Mouse (Mus musculus): ENCODE data around the gene Kcnk3. TPM values are rescaled to one million over a fixed set of nuclear protein-coding genes. Genes with fewer than 3 reads are reported as not detected.

Gene Kcnk3
- polyA plus RNA-seq, 1 experiment from 2014 or later: 4.5 TPM

GRCm38 (mm10) chr5:30668637-30669495 lies 80.9 kb downstream of the Kcnk3 start:
- Histone ChIP-seq H3K27me3 (no peaks in the 10 kb centered on the region), H3K4me1 (replicated peaks) (peaks cover 22% of the 10 kb centered on the region), H3K9ac (no peak overlapping the region), H3K4me2 (no peak overlapping the region), H3K4me3 (no peak overlapping the region), H3K27ac (no peak overlapping the region), H3K36me3 (peaks cover 7% of the 10 kb centered on the region; the same call in 1 of the 2 replicates), H3K9me3 (no peaks in the 10 kb centered on the region)
- WGBS: 93% methylated on average over 9 of the region's 9 CpGs
- ATAC-seq (ENCODE audit: low FRiP score): no peak

- no peak overlapping the region for H3K4me3 ChIP-seq
- no peak for ATAC-seq (ENCODE audit: low FRiP score)
- no peak overlapping the region for H3K27ac ChIP-seq
- peaks cover 8% of the 10 kb centered on the region; the same call in 1 of the 2 replicates for H3K36me3 ChIP-seq
- no peak overlapping the region for H3K9ac ChIP-seq
- no peaks in the 10 kb centered on the region for H3K9me3 ChIP-seq
- H3K4me1 ChIP-seq (replicated peaks): peaks cover 22% of the 10 kb centered on the region
- no peaks in the 10 kb centered on the region for H3K27me3 ChIP-seq
- H3K4me2 ChIP-seq: no peak overlapping the region
- WGBS: 96% methylated on average over 3 of the region's 3 CpGs
These were observed 81.5 kb downstream of the Kcnk3 start for GRCm38 (mm10) chr5:30669496-30669830.

- whole genome bisulfite sequencing: 95% methylated on average over 7 of the region's 7 CpGs
- H3K4me2 ChIP-seq: no peak overlapping the region
- H3K9ac ChIP-seq: no peak overlapping the region
- H3K4me1 ChIP-seq (replicated peaks): peaks cover 22% of the 10 kb centered on the region
- ATAC-seq (ENCODE audit: low FRiP score): no peak
- H3K4me3 ChIP-seq: no peak overlapping the region
- no peak overlapping the region for H3K27ac ChIP-seq
- H3K9me3 ChIP-seq: no peaks in the 10 kb centered on the region
- no peaks in the 10 kb centered on the region for H3K27me3 ChIP-seq
- peaks cover 8% of the 10 kb centered on the region; the same call in 1 of the 2 replicates for H3K36me3 ChIP-seq
These were observed 82.1 kb downstream of the Kcnk3 start for GRCm38 (mm10) chr5:30670091-30670490.

- no peaks in the 10 kb centered on the region for H3K9me3 ChIP-seq
These were observed 86.0 kb downstream of the Kcnk3 start for GRCm38 (mm10) chr5:30674001-30674400.

More at GRCm38 (mm10) chr5:30674001-30674400, 86.0 kb downstream of the Kcnk3 start:
- Histone ChIP-seq H3K9ac (no peak overlapping the region), H3K4me1 (replicated peaks) (peaks cover 2% of the 10 kb centered on the region; the same call in 1 of the 2 replicates), H3K27me3 (no peaks in the 10 kb centered on the region), H3K36me3 (peaks cover 11% of the 10 kb centered on the region), H3K4me3 (no peak overlapping the region), H3K4me2 (no peak overlapping the region), H3K27ac (no peak overlapping the region)
- 86% methylated on average over 7 of the region's 7 CpGs for WGBS
- ATAC-seq (ENCODE audit: low FRiP score): no peak

Small RNAs within 50 kb of the gene (microRNA-seq; reads per million reads assigned to microRNA genes)
- not detected for gene Mir5625

Other genes with a start within 250 kb of the Kcnk3 start
- 1.9 and 2.2 TPM in 2 replicates for gene Otof, start 126.2 kb upstream of the Kcnk3 start, polyA plus RNA-seq (2015; fragmentation: Nextera tagmentation; extraction: Ambion mirVana)
- 1.1 and 1.7 TPM in 2 replicates for gene 1700001C02Rik, start 122.1 kb upstream of the Kcnk3 start, polyA plus RNA-seq (2015; fragmentation: Nextera tagmentation; extraction: Ambion mirVana)
- gene Cib4, start 42.3 kb upstream of the Kcnk3 start, polyA plus RNA-seq (2015; fragmentation: Nextera tagmentation; extraction: Ambion mirVana): not detected in 2 replicates
- gene Slc35f6, start 59.8 kb downstream of the Kcnk3 start, polyA plus RNA-seq (2015; fragmentation: Nextera tagmentation; extraction: Ambion mirVana): 29.9 and 30.7 TPM in 2 replicates
- gene Cenpa, start 78.6 kb downstream of the Kcnk3 start, polyA plus RNA-seq (2015; fragmentation: Nextera tagmentation; extraction: Ambion mirVana): 61.6 and 69.1 TPM in 2 replicates
- gene Dpysl5, start 123.4 kb downstream of the Kcnk3 start, polyA plus RNA-seq (2015; fragmentation: Nextera tagmentation; extraction: Ambion mirVana): 180 and 199 TPM in 2 replicates
- 108 and 115 TPM in 2 replicates for gene Mapre3, start 226.5 kb downstream of the Kcnk3 start, polyA plus RNA-seq (2015; fragmentation: Nextera tagmentation; extraction: Ambion mirVana)

All from hindbrain, embryonic 13.5 days (tissue).